Mouse (Mus musculus) leukemia stem cell, adult 10-12 weeks (primary cell): ENCODE measurements around the gene Ces1h. TPM values are rescaled to one million over a fixed set of nuclear protein-coding genes. Genes with fewer than 3 reads are reported as not detected.

ENCODE experiments used
- polyA plus RNA-seq: library from polyadenylated mRNA; stranded (reverse); fragments of >175 nt; gene quantifications from 2 replicates; pipeline ENCODE4 v1.2.3, GENCODE M21; 2012; ENCODE audit warnings: low replicate concordance

Ces1h gene
- not detected in 2 replicates for polyA plus RNA-seq

GRCm38 (mm10) chr8:93379625-93380024 lies at the start of gene Ces1h:
Gene Ces1h (minus strand): TSS chr8:93379725.

GRCm38 (mm10) chr8:93337207-93337606 lies 42.3 kb downstream of the Ces1h start, which contains the start of gene Ces1g:
Gene Ces1g (minus strand): TSS chr8:93337308.

Other genes with a start within 250 kb of the Ces1h start
- gene Ces1c, start 248.4 kb downstream of the Ces1h start, polyA plus RNA-seq: not detected in 2 replicates
- not detected in 2 replicates for gene Ces1d, start 181.9 kb downstream of the Ces1h start, polyA plus RNA-seq
- gene Ces1e, start 150.1 kb downstream of the Ces1h start, polyA plus RNA-seq: not detected in 2 replicates
- not detected in 2 replicates for gene Ces1f, start 100.0 kb downstream of the Ces1h start, polyA plus RNA-seq
- not detected in 2 replicates for gene Ces1g, start 42.4 kb downstream of the Ces1h start, polyA plus RNA-seq
- not detected in 2 replicates for gene Ces5a, start 156.1 kb upstream of the Ces1h start, polyA plus RNA-seq